Mouse (Mus musculus) forebrain, embryonic 16.5 days (tissue): ENCODE data around the gene Erg. TPM values are rescaled to one million over a fixed set of nuclear protein-coding genes. Genes with fewer than 3 reads are reported as not detected.

Experiments
- ATAC-seq: fragments of 200-750 bp; cut with Nextera tagmentation; 2 replicates; pipeline ENCODE4 v1.8.0; 2017; ENCODE audit warnings: mild to moderate bottlenecking, moderate library complexity
- H3K27ac ChIP-seq: fragments of 300-500 bp; sonication (generic); 2 replicates; pipeline ENCODE4 v1.5.1; 2014; ENCODE audit warnings: low read length, control low read depth
- H3K27me3 ChIP-seq: fragments of 300-500 bp; sonication (generic); replicated peaks from 2 replicates; pipeline ENCODE4 v1.6.1; 2014; ENCODE audit warnings: low read length; ENCODE audit not compliant: control insufficient read depth, insufficient read depth
- H3K36me3 ChIP-seq: fragments of 300-500 bp; sonication (generic); 2 replicates; pipeline ENCODE4 v1.6.1; 2014; ENCODE audit not compliant: control insufficient read depth, insufficient read depth
- H3K4me1 ChIP-seq: fragments of 300-500 bp; sonication (generic); replicated peaks from 2 replicates; pipeline ENCODE4 v1.6.1; 2014; ENCODE audit warnings: low read length; ENCODE audit not compliant: control insufficient read depth, insufficient read depth
- H3K4me2 ChIP-seq: fragments of 300-500 bp; sonication (generic); 2 replicates; pipeline ENCODE4 v1.6.1; 2014; ENCODE audit warnings: mild to moderate bottlenecking, low read length, control low read depth
- H3K4me3 ChIP-seq: fragments of 300-500 bp; sonication (generic); replicated peaks from 2 replicates; pipeline ENCODE4 v1.5.1; 2014; ENCODE audit warnings: mild to moderate bottlenecking, low read length, control low read depth
- H3K9ac ChIP-seq: fragments of 300-500 bp; sonication (generic); replicated peaks from 2 replicates; pipeline ENCODE4 v1.6.1; 2014; ENCODE audit warnings: low read depth, low read length, control low read depth
- H3K9me3 ChIP-seq: fragments of 300-500 bp; sonication (generic); 2 replicates; pipeline ENCODE4 v1.6.1; 2016; ENCODE audit warnings: low read length; ENCODE audit not compliant: control insufficient read depth
- WGBS: fragments of 180-500 bp; shearing (Covaris S2); extraction: QIAGEN DNeasy Blood & Tissue Kit; methylation state at CpG from one replicate; pipeline ENCODE4 v1.1.7; 2014; 5-methylcytosine and 5-hydroxymethylcytosine counted together
- polyA plus RNA-seq: library from polyadenylated mRNA; unstranded; fragments of >200 nt; fragmentation: Nextera tagmentation; extraction: Ambion mirVana; gene quantifications from 2 replicates; pipeline ENCODE4 v1.2.1, GENCODE M21; 2015

Gene Erg
- polyA plus RNA-seq, 1 experiment from 2014 or later = 1.9 TPM

GRCm38 (mm10) chr16:95428239-95428638, 158.2 kb downstream of the Erg start:
- no peak for ATAC-seq
- H3K4me1 ChIP-seq = no peaks in the 10 kb centered on the region
- no peak overlapping the region for H3K4me3 ChIP-seq
- H3K9me3 ChIP-seq = no peaks in the 10 kb centered on the region
- no peak overlapping the region for H3K4me2 ChIP-seq
- H3K9ac ChIP-seq = no peak overlapping the region
- no peak overlapping the region for H3K27ac ChIP-seq
- 90% methylated on average over 5 of the region's 5 CpGs for WGBS
- no peaks in the 10 kb centered on the region for H3K36me3 ChIP-seq
- no peaks in the 10 kb centered on the region for H3K27me3 ChIP-seq

- 92% methylated on average over 10 of the region's 10 CpGs for WGBS
- Histone ChIP-seq H3K27ac (no peak overlapping the region), H3K9me3 (no peaks in the 10 kb centered on the region), H3K36me3 (no peaks in the 10 kb centered on the region), H3K4me3 (no peak overlapping the region), H3K4me2 (no peak overlapping the region), H3K4me1 (no peaks in the 10 kb centered on the region), H3K9ac (no peak overlapping the region), H3K27me3 (no peaks in the 10 kb centered on the region)
- ATAC-seq = no peak
Measured at GRCm38 (mm10) chr16:95427512-95427911, 158.9 kb downstream of the Erg start.

- H3K4me1 ChIP-seq = no peaks in the 10 kb centered on the region
- H3K4me3 ChIP-seq = no peak overlapping the region
- no peak overlapping the region for H3K9ac ChIP-seq
- no peaks in the 10 kb centered on the region for H3K36me3 ChIP-seq
- no peaks in the 10 kb centered on the region for H3K27me3 ChIP-seq
- H3K27ac ChIP-seq = no peak overlapping the region
- ATAC-seq = no peak
- H3K9me3 ChIP-seq = no peaks in the 10 kb centered on the region
- H3K4me2 ChIP-seq = no peak overlapping the region
- whole genome bisulfite sequencing = 82% methylated on average over 5 of the region's 5 CpGs
Measured at GRCm38 (mm10) chr16:95422658-95423073, 163.7 kb downstream of the Erg start.

GRCm38 (mm10) chr16:95421235-95421886, 165.0 kb downstream of the Erg start:
- ATAC-seq = no peak
- 28% methylated on average over 7 of the region's 7 CpGs for WGBS
- H3K27me3 ChIP-seq = no peaks in the 10 kb centered on the region
- H3K9me3 ChIP-seq = no peaks in the 10 kb centered on the region
- H3K9ac ChIP-seq = no peak overlapping the region
- H3K4me1 ChIP-seq = no peaks in the 10 kb centered on the region
- H3K27ac ChIP-seq = no peak overlapping the region
- no peaks in the 10 kb centered on the region for H3K36me3 ChIP-seq
- H3K4me2 ChIP-seq = no peak overlapping the region
- no peak overlapping the region for H3K4me3 ChIP-seq

GRCm38 (mm10) chr16:95415921-95416320, 170.5 kb downstream of the Erg start:
- 93% methylated on average over 4 of the region's 4 CpGs for WGBS
- Histone ChIP-seq H3K36me3 (no peaks in the 10 kb centered on the region), H3K9ac (no peak overlapping the region), H3K27ac (no peak overlapping the region), H3K4me3 (no peak overlapping the region), H3K27me3 (no peaks in the 10 kb centered on the region), H3K4me1 (no peaks in the 10 kb centered on the region), H3K9me3 (no peaks in the 10 kb centered on the region), H3K4me2 (no peak overlapping the region)
- no peak for ATAC-seq

- no peak overlapping the region for H3K9ac ChIP-seq
- no peaks in the 10 kb centered on the region for H3K36me3 ChIP-seq
- 64% methylated on average over 9 of the region's 9 CpGs for WGBS
- no peak overlapping the region for H3K27ac ChIP-seq
- H3K27me3 ChIP-seq = no peaks in the 10 kb centered on the region
- no peak overlapping the region for H3K4me3 ChIP-seq
- no peak overlapping the region for H3K4me2 ChIP-seq
- no peaks in the 10 kb centered on the region for H3K4me1 ChIP-seq
- no peak for ATAC-seq
- no peaks in the 10 kb centered on the region for H3K9me3 ChIP-seq
Measured at GRCm38 (mm10) chr16:95415372-95415771, 171.0 kb downstream of the Erg start.

- Histone ChIP-seq H3K4me2 (no peak overlapping the region), H3K9me3 (no peaks in the 10 kb centered on the region), H3K27me3 (no peaks in the 10 kb centered on the region), H3K4me1 (no peaks in the 10 kb centered on the region), H3K4me3 (no peak overlapping the region), H3K36me3 (no peaks in the 10 kb centered on the region), H3K9ac (no peak overlapping the region), H3K27ac (no peak overlapping the region)
- no peak for ATAC-seq
- 74% methylated on average over 3 of the region's 3 CpGs for WGBS
Measured at GRCm38 (mm10) chr16:95413401-95413959, 172.9 kb downstream of the Erg start.

GRCm38 (mm10) chr16:95408096-95408495, 178.3 kb downstream of the Erg start:
- Histone ChIP-seq H3K9ac (no peak overlapping the region), H3K4me1 (no peaks in the 10 kb centered on the region), H3K27ac (no peak overlapping the region), H3K4me2 (no peak overlapping the region), H3K9me3 (no peaks in the 10 kb centered on the region), H3K27me3 (no peaks in the 10 kb centered on the region), H3K36me3 (no peaks in the 10 kb centered on the region), H3K4me3 (no peak overlapping the region)
- no peak for ATAC-seq
- WGBS = 49% methylated on average over 14 of the region's 14 CpGs

- WGBS = 86% methylated on average over 3 of the region's 3 CpGs
- no peaks in the 10 kb centered on the region for H3K27me3 ChIP-seq
- ATAC-seq = no peak
Measured at GRCm38 (mm10) chr16:95405496-95405895, 180.9 kb downstream of the Erg start.

More at GRCm38 (mm10) chr16:95405496-95405895, 180.9 kb downstream of the Erg start:
- no peaks in the 10 kb centered on the region for H3K36me3 ChIP-seq
- H3K4me3 ChIP-seq = no peak overlapping the region
- H3K4me2 ChIP-seq = no peak overlapping the region
- H3K9ac ChIP-seq = no peak overlapping the region
- no peak overlapping the region for H3K27ac ChIP-seq
- no peaks in the 10 kb centered on the region for H3K4me1 ChIP-seq
- H3K9me3 ChIP-seq = no peaks in the 10 kb centered on the region
